Mouse (Mus musculus): ENCODE measurements at regions not wholly inside any gene's neighbourhood (a gene's known extent, or its start where the extent isn't known, plus 50 kb on each side); places are given as distances from the start of the nearest gene placed in this dataset.

DNA sequence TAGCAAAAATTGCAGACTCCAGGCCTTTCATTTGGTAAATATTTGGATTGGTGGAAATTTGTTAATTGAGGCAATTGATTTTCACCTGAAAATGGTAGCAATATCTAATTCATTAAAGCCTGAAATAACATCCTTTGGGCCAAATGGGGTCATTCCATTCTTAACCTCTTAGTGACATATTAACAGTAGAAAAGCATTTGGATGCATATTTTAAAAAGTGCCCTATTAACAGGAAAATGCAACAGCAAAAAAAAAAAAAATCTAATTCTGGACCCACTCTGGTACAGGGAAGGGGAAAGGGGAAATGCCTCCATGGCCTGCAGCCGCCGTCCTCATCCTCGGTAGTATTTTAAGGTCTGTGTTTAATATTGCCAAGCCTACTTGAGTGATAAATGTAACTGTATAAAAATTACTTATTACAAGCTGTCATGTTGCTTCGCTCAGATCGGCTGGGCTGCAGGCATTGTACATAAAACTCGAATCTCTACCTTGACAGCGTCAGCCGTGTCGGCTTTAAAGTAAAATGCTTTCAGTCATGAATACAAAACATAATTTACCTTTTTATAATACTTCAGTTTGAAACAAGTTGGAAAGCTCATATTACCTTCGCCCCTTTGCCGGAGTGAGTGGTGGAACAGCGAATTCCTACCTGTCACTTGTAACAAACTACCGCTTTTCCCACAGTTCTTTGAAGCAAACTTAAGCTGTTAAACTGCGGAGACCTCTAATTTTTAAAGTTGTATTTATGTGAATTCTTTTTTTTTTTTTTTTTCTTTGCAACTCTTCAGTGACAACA is 250.1 kb downstream of the Tfap2b start:
- TF ChIP-seq POLR2A (IDR thresholded peaks at IDR 0.05; ENCODE audit: extremely low read depth, insufficient read depth, low read length) (no peak), CTCF (IDR thresholded peaks at IDR 0.05; ENCODE audit: low read depth, low read length) (no peak)
- H3K79me2 ChIP-seq (ENCODE audit: control insufficient read depth, insufficient read depth, low read length): no peaks in the 10 kb centered on the region
- H3K27ac ChIP-seq (replicated peaks; ENCODE audit: insufficient read depth, low read depth, low read length): no peak overlapping the region
- no peak overlapping the region for H3K9ac ChIP-seq (ENCODE audit: low read depth, low read length)
- no peak for DNase-seq (ENCODE audit: extremely low read depth, low read depth, low spot score)
- H3K4me3 ChIP-seq (ENCODE audit: insufficient read depth, low read depth, low read length): no peak overlapping the region
- no peaks in the 10 kb centered on the region for H3K36me3 ChIP-seq (ENCODE audit: control insufficient read depth, insufficient read depth, low read length)
- H3K4me1 ChIP-seq (ENCODE audit: control insufficient read depth, insufficient read depth, low read length): no peaks in the 10 kb centered on the region
- no peaks in the 10 kb centered on the region for H3K27me3 ChIP-seq (ENCODE audit: control insufficient read depth, insufficient read depth, low read length)
- WGBS: 90% methylated on average over 14 of the region's 14 CpGs

DNA sequence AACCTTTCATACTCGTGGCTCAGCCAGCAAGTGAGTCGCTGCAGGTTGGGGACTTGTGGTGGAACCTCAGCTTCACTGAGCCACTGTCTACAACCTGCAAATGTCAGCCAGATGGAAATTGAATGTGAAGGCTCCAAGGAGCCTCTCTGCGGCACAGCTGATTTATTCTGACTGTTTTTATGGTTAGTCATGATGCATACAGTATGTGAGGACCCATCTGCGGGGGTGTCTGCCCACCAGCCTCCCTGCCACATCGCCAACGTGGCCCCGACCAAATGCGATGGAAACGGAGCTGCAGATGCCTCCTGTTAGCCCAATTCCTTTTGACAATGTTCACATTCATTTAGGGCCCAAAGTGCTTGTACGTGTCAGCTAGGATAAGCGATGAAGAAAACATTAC is 251.2 kb downstream of the Tfap2b start:
- Histone ChIP-seq H3K79me2 (ENCODE audit: control insufficient read depth, insufficient read depth, low read length) (no peaks in the 10 kb centered on the region), H3K4me3 (ENCODE audit: insufficient read depth, low read depth, low read length) (no peak overlapping the region), H3K9ac (ENCODE audit: low read depth, low read length) (no peak overlapping the region), H3K27me3 (ENCODE audit: control insufficient read depth, insufficient read depth, low read length) (no peaks in the 10 kb centered on the region), H3K4me1 (ENCODE audit: control insufficient read depth, insufficient read depth, low read length) (no peaks in the 10 kb centered on the region), H3K36me3 (ENCODE audit: control insufficient read depth, insufficient read depth, low read length) (no peaks in the 10 kb centered on the region), H3K27ac (replicated peaks; ENCODE audit: insufficient read depth, low read depth, low read length) (no peak overlapping the region)
- no peak for TF ChIP-seq CTCF (IDR thresholded peaks at IDR 0.05; ENCODE audit: low read depth, low read length)
- TF ChIP-seq POLR2A (IDR thresholded peaks at IDR 0.05; ENCODE audit: extremely low read depth, insufficient read depth, low read length): no peak
- DNase-seq (ENCODE audit: extremely low read depth, low read depth, low spot score): no peak
- WGBS: 82% methylated on average over 11 of the region's 11 CpGs

DNA sequence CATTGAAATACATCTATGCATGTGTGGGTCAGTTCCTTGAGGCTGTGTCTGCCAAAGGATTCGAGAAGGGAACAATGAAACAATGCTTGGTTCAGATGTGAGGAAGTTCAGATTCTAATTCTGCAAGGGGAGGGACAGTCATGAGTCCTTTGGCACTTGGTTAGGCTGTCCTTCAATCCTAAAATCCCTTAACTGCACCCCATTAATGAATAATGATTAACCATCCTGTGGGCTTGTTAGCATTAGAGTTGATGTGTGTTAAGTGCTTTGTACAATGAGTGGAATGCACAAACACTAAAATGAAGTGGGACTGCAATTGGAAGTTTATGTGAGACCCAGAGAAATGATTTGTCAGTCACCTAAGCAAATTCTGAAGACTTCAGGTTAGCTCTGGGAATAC is 264.8 kb downstream of the Tfap2b start:
- no peaks in the 10 kb centered on the region for H3K36me3 ChIP-seq (ENCODE audit: control insufficient read depth, insufficient read depth, low read length)
- no peaks in the 10 kb centered on the region for H3K79me2 ChIP-seq (ENCODE audit: control insufficient read depth, insufficient read depth, low read length)
- no peaks in the 10 kb centered on the region for H3K27me3 ChIP-seq (ENCODE audit: control insufficient read depth, insufficient read depth, low read length)
- WGBS: 32% methylated on average over 1 of the region's 1 CpGs
- TF ChIP-seq CTCF (IDR thresholded peaks at IDR 0.05; ENCODE audit: low read depth, low read length) (no peak), POLR2A (IDR thresholded peaks at IDR 0.05; ENCODE audit: extremely low read depth, insufficient read depth, low read length) (no peak)
- no peak for DNase-seq (ENCODE audit: extremely low read depth, low read depth, low spot score)
- H3K4me3 ChIP-seq (ENCODE audit: insufficient read depth, low read depth, low read length): no peak overlapping the region
- H3K4me1 ChIP-seq (ENCODE audit: control insufficient read depth, insufficient read depth, low read length): no peaks in the 10 kb centered on the region
- no peak overlapping the region for H3K27ac ChIP-seq (replicated peaks; ENCODE audit: insufficient read depth, low read depth, low read length)
- H3K9ac ChIP-seq (ENCODE audit: low read depth, low read length): no peak overlapping the region

Data from liver, adult 2 months (tissue).